Mouse (Mus musculus): ENCODE measurements at regions not wholly inside any gene's neighbourhood (a gene's known extent, or its start where the extent isn't known, plus 50 kb on each side); places are given as distances from the start of the nearest gene placed in this dataset.

- TF ChIP-seq CTCF (IDR thresholded peaks at IDR 0.05; ENCODE audit: low read depth, low read length) (no peak), POLR2A (IDR thresholded peaks at IDR 0.05; ENCODE audit: extremely low read depth, insufficient read depth, low read length) (no peak)
Observed at GRCm38 (mm10) chr9:79037054-79037453, 421.7 kb downstream of the Cd109 start.
